Mouse (Mus musculus) forebrain, embryonic 10.5 days (tissue): ENCODE data around the gene Taco1. TPM values are rescaled to one million over a fixed set of nuclear protein-coding genes. Genes with fewer than 3 reads are reported as not detected.
"Not testable (repeated sequence)": the region's sequence is repeated elsewhere in the genome, so short reads cannot be mapped to it uniquely, and the experiment has no call there.

Experiments used
- DNase-seq: peaks from one replicate; pipeline ENCODE4 v3.0.0-alpha.2; 2017; ENCODE audit warnings: low spot score; ENCODE audit errors: extremely low spot score
- H3K27ac ChIP-seq: fragments of 300-500 bp; sonication (generic); 2 replicates; pipeline ENCODE4 v1.5.1; 2016; ENCODE audit warnings: mild to moderate bottlenecking
- H3K27me3 ChIP-seq: fragments of 300-500 bp; sonication (generic); 2 replicates; pipeline ENCODE4 v1.6.1; 2016; ENCODE audit warnings: mild to moderate bottlenecking; ENCODE audit not compliant: poor library complexity, severe bottlenecking
- H3K36me3 ChIP-seq: fragments of 300-500 bp; sonication (generic); replicated peaks from 2 replicates; pipeline ENCODE4 v1.6.1; 2016; ENCODE audit warnings: mild to moderate bottlenecking, moderate library complexity
- H3K4me1 ChIP-seq: fragments of 300-500 bp; sonication (generic); 2 replicates; pipeline ENCODE4 v1.6.1; 2016
- H3K4me3 ChIP-seq: fragments of 300-500 bp; sonication (generic); 2 replicates; pipeline ENCODE4 v1.5.1; 2016; ENCODE audit warnings: mild to moderate bottlenecking, moderate library complexity
- H3K9me3 ChIP-seq: fragments of 300-500 bp; sonication (generic); 2 replicates; pipeline ENCODE4 v1.6.1; 2016; ENCODE audit warnings: mild to moderate bottlenecking, moderate library complexity
- WGBS: fragments of 180-500 bp; shearing (Covaris S2); methylation state at CpG from one replicate; pipeline ENCODE4 v1.1.7; 2016; 5-methylcytosine and 5-hydroxymethylcytosine counted together
- polyA plus RNA-seq: library from polyadenylated mRNA; unstranded; fragments of >200 nt; fragmentation: Nextera tagmentation; extraction: Ambion mirVana; gene quantifications from 2 replicates; pipeline ENCODE4 v1.2.1, GENCODE M21; 2016

Gene Taco1
- 15.1 and 15.4 TPM in 2 replicates for polyA plus RNA-seq

GRCm38 (mm10) chr11:106065923-106066571 is at the start of gene Taco1:
Gene Taco1, plus strand, starts transcription at chr11:106066061.
- Histone ChIP-seq H3K27me3 (no peaks in the 10 kb centered on the region), H3K4me3 (peak within 1 kb of the TSS; percentile 89), H3K9me3 (no peaks in the 10 kb centered on the region), H3K27ac (peak within 1 kb of the TSS; percentile 86), H3K36me3 (peaks cover 14% of the 10 kb centered on the region), H3K4me1 (peaks cover 14% of the 10 kb centered on the region)
- under 1% methylated on average over 49 of the region's 49 CpGs for WGBS
- DNase-seq = peak; percentile 93

GRCm38 (mm10) chr11:106016440-106016839 is 49.4 kb upstream of the Taco1 start:
- Histone ChIP-seq H3K4me3 (no peak overlapping the region), H3K9me3 (no peaks in the 10 kb centered on the region), H3K27me3 (peaks cover 30% of the 10 kb centered on the region), H3K36me3 (no peaks in the 10 kb centered on the region), H3K4me1 (peaks cover 20% of the 10 kb centered on the region), H3K27ac (no peak overlapping the region)
- DNase-seq = no peak
- 84% methylated on average over 5 of the region's 5 CpGs for WGBS

- H3K36me3 ChIP-seq = no peaks in the 10 kb centered on the region
- peaks cover 44% of the 10 kb centered on the region for H3K27me3 ChIP-seq
- H3K9me3 ChIP-seq = no peaks in the 10 kb centered on the region
- H3K27ac ChIP-seq = peak overlapping the region; percentile 51
- H3K4me1 ChIP-seq = peaks cover 15% of the 10 kb centered on the region
- under 1% methylated on average over 50 of the region's 50 CpGs for WGBS
- peak overlapping the region; percentile 61 for H3K4me3 ChIP-seq
- DNase-seq = peak; percentile 38
Observed at GRCm38 (mm10) chr11:106020051-106020763, 45.7 kb upstream of the Taco1 start.

- peaks cover 7% of the 10 kb centered on the region for H3K36me3 ChIP-seq
- no peak overlapping the region for H3K4me3 ChIP-seq
- H3K27ac ChIP-seq = no peak overlapping the region
- 86% methylated on average over 3 of the region's 3 CpGs for WGBS
- H3K27me3 ChIP-seq = peaks cover 21% of the 10 kb centered on the region
- DNase-seq = no peak
- H3K9me3 ChIP-seq = no peaks in the 10 kb centered on the region
- peaks cover under 1% of the 10 kb centered on the region; the same call in 1 of the 2 replicates for H3K4me1 ChIP-seq
Observed at GRCm38 (mm10) chr11:106025774-106026173, 40.1 kb upstream of the Taco1 start.

- no peak overlapping the region for H3K4me3 ChIP-seq
- 53% methylated on average over 11 of the region's 11 CpGs for WGBS
- DNase-seq = no peak
Observed at GRCm38 (mm10) chr11:106026465-106027151, 39.3 kb upstream of the Taco1 start.

GRCm38 (mm10) chr11:106027607-106028006 is 38.3 kb upstream of the Taco1 start:
- Histone ChIP-seq H3K4me1 (no peaks in the 10 kb centered on the region), H3K36me3 (peaks cover 7% of the 10 kb centered on the region), H3K9me3 (peaks cover 2% of the 10 kb centered on the region; the same call in 1 of the 2 replicates), H3K27ac (no peak overlapping the region), H3K4me3 (no peak overlapping the region), H3K27me3 (0 out of 2 replicates have a peak, but pooled peaks cover 2% of the 10 kb centered on the region)
- no peak for DNase-seq
- WGBS = 87% methylated on average over 5 of the region's 5 CpGs

More at GRCm38 (mm10) chr11:106026465-106027151, 39.3 kb upstream of the Taco1 start:
- H3K9me3 ChIP-seq = no peaks in the 10 kb centered on the region
- peaks cover 7% of the 10 kb centered on the region for H3K36me3 ChIP-seq
- H3K4me1 ChIP-seq = no peaks in the 10 kb centered on the region
- H3K27ac ChIP-seq = no peak overlapping the region
- peaks cover 12% of the 10 kb centered on the region for H3K27me3 ChIP-seq

GRCm38 (mm10) chr11:106032074-106032473 is 33.8 kb upstream of the Taco1 start:
- not testable (repeated sequence) for H3K9me3 ChIP-seq, DNase-seq, H3K36me3 ChIP-seq, H3K27me3 ChIP-seq
- Histone ChIP-seq H3K4me3 (peak overlapping the region; percentile 47), H3K27ac (peak overlapping the region; percentile 65; the same call in 1 of the 2 replicates), H3K4me1 (peaks cover 16% of the 10 kb centered on the region)
- 34% methylated on average over 12 of the region's 25 CpGs for WGBS

GRCm38 (mm10) chr11:106033491-106033919 is 32.4 kb upstream of the Taco1 start:
- Histone ChIP-seq H3K36me3 (no peaks in the 10 kb centered on the region), H3K9me3 (peaks cover 2% of the 10 kb centered on the region; the same call in 1 of the 2 replicates), H3K27ac (peak overlapping the region; percentile 84), H3K4me3 (peak overlapping the region; percentile 38), H3K4me1 (peaks cover 28% of the 10 kb centered on the region), H3K27me3 (no peaks in the 10 kb centered on the region)
- 38% methylated on average over 11 of the region's 11 CpGs for WGBS
- peak; percentile 44 for DNase-seq

GRCm38 (mm10) chr11:106034986-106035385 is 30.9 kb upstream of the Taco1 start:
- Histone ChIP-seq H3K36me3 (0 out of 2 replicates have a peak, but pooled peaks cover 6% of the 10 kb centered on the region), H3K27me3 (no peaks in the 10 kb centered on the region), H3K27ac (no peak overlapping the region), H3K9me3 (peaks cover 2% of the 10 kb centered on the region; the same call in 1 of the 2 replicates), H3K4me3 (no peak overlapping the region), H3K4me1 (peaks cover 33% of the 10 kb centered on the region)
- DNase-seq = no peak
- 92% methylated on average over 9 of the region's 9 CpGs for WGBS

- WGBS = under 1% methylated on average over 66 of the region's 66 CpGs
Observed at GRCm38 (mm10) chr11:106036548-106037417, 29.1 kb upstream of the Taco1 start, which contains the start of gene Dcaf7. Gene Dcaf7, plus strand, starts transcription at chr11:106036872.

GRCm38 (mm10) chr11:106037418-106037751 is 28.5 kb upstream of the Taco1 start:
- 0% methylated on average over 13 of the region's 13 CpGs for WGBS
- Histone ChIP-seq H3K27me3 (no peaks in the 10 kb centered on the region), H3K4me3 (peak overlapping the region; percentile 97), H3K9me3 (no peaks in the 10 kb centered on the region), H3K4me1 (peaks cover 33% of the 10 kb centered on the region), H3K36me3 (0 out of 2 replicates have a peak, but pooled peaks cover 10% of the 10 kb centered on the region), H3K27ac (peak overlapping the region; percentile 92)
- DNase-seq = peak; percentile 54

More at GRCm38 (mm10) chr11:106036548-106037417, 29.1 kb upstream of the Taco1 start, which contains the start of gene Dcaf7:
- Histone ChIP-seq H3K27ac (peak within 1 kb of the TSS; percentile 92), H3K9me3 (peaks cover 1% of the 10 kb centered on the region; the same call in 1 of the 2 replicates), H3K4me1 (peaks cover 33% of the 10 kb centered on the region), H3K27me3 (no peaks in the 10 kb centered on the region), H3K4me3 (peak within 1 kb of the TSS; percentile 97), H3K36me3 (0 out of 2 replicates have a peak, but pooled peaks cover 10% of the 10 kb centered on the region)
- DNase-seq = peak; percentile 98

- H3K36me3 ChIP-seq = peaks cover 44% of the 10 kb centered on the region
Observed at GRCm38 (mm10) chr11:106044349-106044748, 21.5 kb upstream of the Taco1 start.

More at GRCm38 (mm10) chr11:106044349-106044748, 21.5 kb upstream of the Taco1 start:
- Histone ChIP-seq H3K27ac (no peak overlapping the region), H3K9me3 (no peaks in the 10 kb centered on the region), H3K27me3 (no peaks in the 10 kb centered on the region), H3K4me3 (no peak overlapping the region), H3K4me1 (no peaks in the 10 kb centered on the region)
- no peak for DNase-seq
